Mouse (Mus musculus) T-cell, adult 2 months (primary cell): ENCODE measurements around the gene Epb41l1.

ENCODE experiments used
- DNase-seq: peaks from one replicate; pipeline ENCODE4 v3.0.0; 2022; ENCODE audit warnings: low spot score

Epb41l1 gene

GRCm38 (mm10) chr2:156425618-156426017 lies 4.9 kb downstream of the Epb41l1 start:
- no peak for DNase-seq

- no peak for DNase-seq
Measured at GRCm38 (mm10) chr2:156426151-156426550, 5.4 kb downstream of the Epb41l1 start.

- no peak for DNase-seq
Measured at GRCm38 (mm10) chr2:156429836-156430235, 9.1 kb downstream of the Epb41l1 start.

- no peak for DNase-seq
Measured at GRCm38 (mm10) chr2:156430326-156430725, 9.6 kb downstream of the Epb41l1 start.

GRCm38 (mm10) chr2:156431409-156431808 lies 10.7 kb downstream of the Epb41l1 start:
- no peak for DNase-seq

GRCm38 (mm10) chr2:156432086-156432485 lies 11.4 kb downstream of the Epb41l1 start:
- DNase-seq, result no peak

GRCm38 (mm10) chr2:156432874-156433868 lies 12.5 kb downstream of the Epb41l1 start:
- DNase-seq, result no peak

GRCm38 (mm10) chr2:156437637-156438036 lies 16.9 kb downstream of the Epb41l1 start:
- no peak for DNase-seq

GRCm38 (mm10) chr2:156439666-156440462 lies 19.2 kb downstream of the Epb41l1 start:
- DNase-seq, result no peak

GRCm38 (mm10) chr2:156441909-156442308 lies 21.2 kb downstream of the Epb41l1 start:
- no peak for DNase-seq

GRCm38 (mm10) chr2:156443323-156443722 lies 22.6 kb downstream of the Epb41l1 start:
- no peak for DNase-seq

GRCm38 (mm10) chr2:156446489-156447035 lies 25.9 kb downstream of the Epb41l1 start:
- DNase-seq, result no peak

- no peak for DNase-seq
Measured at GRCm38 (mm10) chr2:156447413-156448295, 26.9 kb downstream of the Epb41l1 start.

- no peak for DNase-seq
Measured at GRCm38 (mm10) chr2:156451225-156452148, 30.8 kb downstream of the Epb41l1 start.

- no peak for DNase-seq
Measured at GRCm38 (mm10) chr2:156452149-156452536, 31.4 kb downstream of the Epb41l1 start.

GRCm38 (mm10) chr2:156453822-156454221 lies 33.1 kb downstream of the Epb41l1 start:
- DNase-seq, result no peak

- DNase-seq, result no peak
Measured at GRCm38 (mm10) chr2:156455508-156456108, 34.9 kb downstream of the Epb41l1 start.

- DNase-seq, result no peak
Measured at GRCm38 (mm10) chr2:156456386-156457342, 36.0 kb downstream of the Epb41l1 start.

GRCm38 (mm10) chr2:156457343-156457717 lies 36.6 kb downstream of the Epb41l1 start:
- no peak for DNase-seq
